Mouse (Mus musculus) brain, embryonic 14.5 days (tissue): Measurements from ENCODE around the gene Psen2.

Experiments
- CTCF ChIP-seq: fragments of 200-500 bp; IDR thresholded peaks from 2 replicates; pipeline ENCODE4 v1.5.1; 2012; ENCODE audit warnings: inconsistent platforms, mild to moderate bottlenecking, moderate library complexity, borderline replicate concordance; ENCODE audit not compliant: insufficient read depth, insufficient read length; ENCODE audit errors: extremely low read depth
- POLR2A ChIP-seq: fragments of 200-500 bp; IDR thresholded peaks from 2 replicates; pipeline ENCODE4 v1.6.1; 2012; ENCODE audit warnings: mild to moderate bottlenecking, inconsistent platforms, borderline replicate concordance; ENCODE audit not compliant: poor library complexity, insufficient read depth, insufficient read length, severe bottlenecking; ENCODE audit errors: extremely low read depth

DNA sequence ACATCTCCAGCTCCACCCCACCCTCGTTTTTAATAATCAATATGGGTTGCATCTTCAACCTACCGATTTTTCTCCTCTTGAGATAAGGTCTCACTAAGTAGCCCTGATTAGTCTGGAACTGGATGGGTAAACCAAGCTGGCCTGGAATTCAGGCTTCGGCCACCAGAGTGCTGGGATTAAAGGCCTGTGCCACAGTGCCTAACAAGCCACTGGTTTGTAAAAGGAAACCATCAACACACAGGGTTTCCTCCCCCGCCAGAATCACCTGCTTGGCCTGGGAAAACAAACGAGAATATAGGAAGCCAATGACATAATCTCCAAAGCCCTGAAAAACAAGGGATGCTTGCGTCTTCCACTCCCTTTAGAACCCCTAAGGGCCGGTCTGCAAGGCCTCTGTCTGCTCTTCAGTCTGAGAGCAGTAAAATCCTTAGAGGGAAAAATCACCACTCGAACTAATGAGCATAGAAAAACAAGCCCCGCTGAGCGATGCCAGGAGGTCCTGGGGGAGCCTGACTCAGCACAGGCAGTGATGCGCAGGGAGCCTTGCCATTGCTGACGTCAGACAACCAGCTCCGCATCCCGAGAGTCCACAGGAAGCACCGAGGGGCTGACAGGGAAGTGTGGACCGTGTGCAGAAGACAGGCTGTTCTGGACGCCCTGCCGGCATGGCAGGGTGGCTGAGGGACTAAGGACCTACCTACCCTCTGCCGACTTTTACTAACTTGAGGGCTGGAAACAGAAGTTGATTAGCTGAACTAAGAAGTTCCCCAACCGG is 13.4 kb downstream of the Psen2 start:
- no peak for TF ChIP-seq CTCF
- no peak for TF ChIP-seq POLR2A
